ENCODE assay signal across 10 mouse cellular contexts in genomic region chr4:135727817-135728216, GRCm38 (mm10). TPM values are rescaled to one million over a fixed set of nuclear protein-coding genes. Genes with fewer than 3 reads are reported as not detected.
DNase-seq lines count a peak whose midpoint lies in the region; ATAC-seq and TF ChIP-seq lines count a peak whose summit lies in the region.
"Had no signal": no experiment of that assay in that cellular context is flagged by ENCODE, and none has a peak within 500 bp of the region (broad histone marks: within the 10 kb centered on the region; RNA-seq: fewer than 3 reads in every experiment).

Gene Il22ra1 (plus strand): TSS chr4:135728172.

- peak within 1 kb of the TSS; percentile 48; the same call in 1 of the 2 replicates for H3K9ac ChIP-seq in liver, embryonic 11.5 days (ENCODE audit: low read depth, low read length)
- peak within 1 kb of the TSS; percentile 41; the same call in 1 of the 2 replicates for H3K9ac ChIP-seq in stomach, postnatal 0 days (ENCODE audit: low read length)
- no peak within 1 kb of the TSS for H3K9ac ChIP-seq in midbrain, embryonic 16.5 days (ENCODE audit: low read depth, low read length)

- peak; percentile 23; the same call in 1 of the 2 replicates for TF ChIP-seq CTCF in stomach, postnatal 0 days (IDR thresholded peaks at IDR 0.05; ENCODE audit: low read depth)

- H3K4me1 ChIP-seq in erythroblast, embryonic 14.5 days (ENCODE audit: control insufficient read depth): peaks cover 15% of the 10 kb centered on the region
- H3K4me1 ChIP-seq in liver, embryonic 11.5 days (replicated peaks; ENCODE audit: control insufficient read depth, insufficient read depth, low read length): peaks cover 12% of the 10 kb centered on the region
- peaks cover 6% of the 10 kb centered on the region; the same call in 1 of the 2 replicates for H3K4me1 ChIP-seq in stomach, postnatal 0 days (replicated peaks; ENCODE audit: control insufficient read depth, insufficient read depth)
- H3K4me1 ChIP-seq in midbrain, embryonic 16.5 days (ENCODE audit: control insufficient read depth, insufficient read depth, low read length): no peaks in the 10 kb centered on the region

- peaks cover 26% of the 10 kb centered on the region for H3K27me3 ChIP-seq in erythroblast, embryonic 14.5 days (ENCODE audit: control insufficient read depth)
- H3K27me3 ChIP-seq in liver, embryonic 11.5 days (replicated peaks; ENCODE audit: control insufficient read depth, insufficient read depth, low read length): no peaks in the 10 kb centered on the region; the same call in 1 of the 2 replicates
- no peaks in the 10 kb centered on the region for H3K27me3 ChIP-seq in stomach, postnatal 0 days (ENCODE audit: control insufficient read depth, insufficient read depth, low read length)
- no peaks in the 10 kb centered on the region for H3K27me3 ChIP-seq in midbrain, embryonic 16.5 days (ENCODE audit: control insufficient read depth, insufficient read depth, low read depth, low read length)

- H3K27ac ChIP-seq in liver, embryonic 11.5 days (ENCODE audit: low read depth, low read length): no peak within 1 kb of the TSS
- peak within 1 kb of the TSS; percentile 49 for H3K27ac ChIP-seq in stomach, postnatal 0 days (replicated peaks)
- no peak within 1 kb of the TSS for H3K27ac ChIP-seq in midbrain, embryonic 16.5 days (ENCODE audit: low read length)
- H3K27ac ChIP-seq: macrophage had no signal

- peaks cover 3% of the 10 kb centered on the region for H3K9me3 ChIP-seq in erythroblast, embryonic 14.5 days (ENCODE audit: control insufficient read depth, low read length)
- peaks cover 3% of the 10 kb centered on the region; the same call in 1 of the 2 replicates for H3K9me3 ChIP-seq in liver, embryonic 11.5 days (ENCODE audit: control insufficient read depth, low read length)
- H3K9me3 ChIP-seq in stomach, postnatal 0 days (ENCODE audit: control insufficient read depth, low read length): no peaks in the 10 kb centered on the region
- no peaks in the 10 kb centered on the region for H3K9me3 ChIP-seq in midbrain, embryonic 16.5 days (replicated peaks; ENCODE audit: control insufficient read depth, low read length, poor library complexity, severe bottlenecking)

- H3K4me2 ChIP-seq in liver, embryonic 11.5 days: peak within 1 kb of the TSS; percentile 64
- peak within 1 kb of the TSS; percentile 54 for H3K4me2 ChIP-seq in stomach, postnatal 0 days (replicated peaks; ENCODE audit: low read depth)
- H3K4me2 ChIP-seq in midbrain, embryonic 16.5 days (ENCODE audit: low read length): no peak within 1 kb of the TSS

- no peak for TF ChIP-seq EP300 in stomach, postnatal 0 days (optimal IDR thresholded peaks at IDR 0.05)

- H3K4me3 ChIP-seq in erythroblast, embryonic 14.5 days (replicated peaks): peak within 1 kb of the TSS; percentile 59
- peak within 1 kb of the TSS; percentile 26 for H3K4me3 ChIP-seq in liver, embryonic 11.5 days (ENCODE audit: low read depth, low read length)
- peak within 1 kb of the TSS; percentile 23 for H3K4me3 ChIP-seq in stomach, postnatal 0 days (ENCODE audit: low read depth, low read length)
- no peak within 1 kb of the TSS for H3K4me3 ChIP-seq in midbrain, embryonic 16.5 days (ENCODE audit: low read depth, low read length)

- peak; percentile 15 to 39 for DNase-seq in lung, adult 18-20 months
- no peak for DNase-seq in lung, postnatal 25 days (ENCODE audit: low spot score)
- DNase-seq in liver, embryonic 11.5 days (ENCODE audit: low spot score): no peak
- DNase-seq in stomach, postnatal 0 days (ENCODE audit: low spot score): peak; percentile 78
- no peak for DNase-seq in cerebellum, postnatal 25 days
- DNase-seq in cerebellum, adult 9-10 months: no peak

- ATAC-seq in liver, embryonic 11.5 days (replicated peaks; ENCODE audit: low FRiP score): peak; percentile 51; the same call in 1 of the 2 replicates
- peak; percentile 68 for ATAC-seq in stomach, postnatal 0 days (ENCODE audit: low FRiP score, low TSS enrichment)
- ATAC-seq in midbrain, embryonic 16.5 days: no peak

- 21% methylated on average over 14 of the region's 14 CpGs for WGBS in liver, embryonic 11.5 days
- WGBS in stomach, postnatal 0 days: 16% methylated on average over 14 of the region's 14 CpGs
- WGBS in midbrain, embryonic 16.5 days: 54% methylated on average over 14 of the region's 14 CpGs

- H3K36me3 ChIP-seq in erythroblast, embryonic 14.5 days (ENCODE audit: control insufficient read depth): no peaks in the 10 kb centered on the region
- H3K36me3 ChIP-seq in liver, embryonic 11.5 days (ENCODE audit: control insufficient read depth, insufficient read depth, low read length): no peaks in the 10 kb centered on the region
- no peaks in the 10 kb centered on the region for H3K36me3 ChIP-seq in stomach, postnatal 0 days (ENCODE audit: control insufficient read depth, insufficient read depth, low read length)
- no peaks in the 10 kb centered on the region for H3K36me3 ChIP-seq in midbrain, embryonic 16.5 days (ENCODE audit: control insufficient read depth, insufficient read depth, low read length)

RNA-seq across cellular contexts. Expression of gene Il22ra1, which starts in this region (rescaled TPM):
- 0.02 TPM in 1 of 2 replicates, not detected in the other for polyA plus RNA-seq in erythroblast, embryonic 14.5 days (2012)
- 0.10 and 0.49 TPM in 2 replicates for polyA plus RNA-seq in liver, embryonic 11.5 days (2014; fragmentation: Nextera tagmentation; extraction: Ambion mirVana)
- 0.56 and 0.63 TPM in 2 replicates for polyA plus RNA-seq in stomach, postnatal 0 days (2015; fragmentation: Nextera tagmentation; extraction: Ambion mirVana)
- not detected in 2 replicates for polyA plus RNA-seq in midbrain, embryonic 16.5 days (2015; fragmentation: Nextera tagmentation; extraction: Ambion mirVana)
- polyA plus RNA-seq: cortical plate, adult 2 months; macrophage had no signal

Comparison
In these comparisons a context has a peak if more than half of its experiments do, and no peak if none do; other contexts are left out.
1. DNase-seq: peak in lung, adult 18-20 months (2 of 2); none in lung, postnatal 25 days (single experiment), liver, embryonic 11.5 days (single experiment), cerebellum, postnatal 25 days (0 of 2) and cerebellum, adult 9-10 months (single experiment).
2. Peak in ATAC-seq, H3K4me3 ChIP-seq, H3K9ac ChIP-seq and H3K4me2 ChIP-seq in liver, embryonic 11.5 days; RNA of the gene not detected or under 1 TPM.
3. Peak in DNase-seq, ATAC-seq, H3K4me3 ChIP-seq, H3K27ac ChIP-seq, H3K9ac ChIP-seq and H3K4me2 ChIP-seq in stomach, postnatal 0 days; RNA of the gene not detected or under 1 TPM.